Mouse (Mus musculus): Measurements from ENCODE around the gene F11r. TPM values are rescaled to one million over a fixed set of nuclear protein-coding genes. Genes with fewer than 3 reads are reported as not detected.
A peak's percentile ranks its signal among the peaks of the same experiment; 100 is the strongest.
"Not testable (repeated sequence)": the region's sequence is repeated elsewhere in the genome, so short reads cannot be mapped to it uniquely, and the experiment has no call there.

Gene F11r
- polyA plus RNA-seq, 1 experiment from 2014 or later, result 137 TPM

DNA sequence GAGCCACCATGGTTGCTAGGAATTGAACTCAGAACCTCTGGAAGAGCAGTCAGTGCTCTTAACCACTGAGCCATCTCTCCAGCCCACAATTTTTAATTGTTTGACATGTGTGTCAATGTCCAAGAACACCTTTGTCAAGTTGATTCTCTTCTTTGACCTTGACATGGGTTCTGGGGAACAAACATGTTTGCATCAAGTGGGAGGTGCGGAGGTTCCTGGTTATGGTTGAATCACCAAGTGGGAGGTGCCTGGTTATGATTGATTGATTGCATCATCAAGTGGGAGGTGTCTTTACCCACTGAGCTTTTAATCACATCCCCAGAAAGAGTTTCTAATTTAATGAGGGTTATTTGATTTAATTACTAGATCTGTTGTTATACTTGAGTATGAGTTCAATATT, 20.2 kb downstream of the F11r start:
- H3K36me3 ChIP-seq, result peaks cover 31% of the 10 kb centered on the region
- H3K27me3 ChIP-seq, result no peaks in the 10 kb centered on the region
- no peak overlapping the region for H3K4me2 ChIP-seq
- no peak for ATAC-seq (replicated peaks; ENCODE audit: low FRiP score)
- H3K4me1 ChIP-seq, result peaks cover 13% of the 10 kb centered on the region
- no peak overlapping the region for H3K9ac ChIP-seq
- H3K4me3 ChIP-seq (replicated peaks), result no peak overlapping the region
- WGBS, result 92% methylated on average over 1 of the region's 1 CpGs
- H3K9me3 ChIP-seq (replicated peaks), result no peaks in the 10 kb centered on the region
- H3K27ac ChIP-seq, result no peak overlapping the region

DNA sequence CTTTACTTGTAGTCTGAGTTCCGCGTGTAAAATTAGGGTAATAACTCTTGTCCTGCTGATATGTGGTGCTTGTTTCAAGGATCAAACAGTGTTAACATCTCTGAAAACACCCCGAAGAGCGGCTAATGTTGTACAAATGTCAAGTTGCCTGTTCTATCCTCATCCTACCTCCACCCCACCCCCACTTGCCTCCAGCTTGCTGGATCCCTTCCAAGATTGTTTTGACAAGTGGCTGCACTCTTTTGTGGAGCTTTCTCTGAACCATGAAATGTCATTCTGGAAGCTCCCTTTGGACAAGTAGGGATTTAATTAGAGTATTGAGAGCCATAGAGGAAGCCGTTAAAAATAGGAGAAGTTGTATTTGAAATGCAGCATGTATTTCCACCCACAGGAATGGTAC, 22.5 kb downstream of the F11r start:
- H3K27me3 ChIP-seq, result no peaks in the 10 kb centered on the region
- no peak for ATAC-seq (replicated peaks; ENCODE audit: low FRiP score)
- no peak overlapping the region for H3K9ac ChIP-seq
- peaks cover 45% of the 10 kb centered on the region for H3K36me3 ChIP-seq
- H3K4me3 ChIP-seq (replicated peaks), result no peak overlapping the region
- no peaks in the 10 kb centered on the region for H3K9me3 ChIP-seq (replicated peaks)
- peaks cover 13% of the 10 kb centered on the region for H3K4me1 ChIP-seq
- 26% methylated on average over 5 of the region's 5 CpGs for WGBS
- no peak overlapping the region for H3K27ac ChIP-seq
- H3K4me2 ChIP-seq, result no peak overlapping the region

DNA sequence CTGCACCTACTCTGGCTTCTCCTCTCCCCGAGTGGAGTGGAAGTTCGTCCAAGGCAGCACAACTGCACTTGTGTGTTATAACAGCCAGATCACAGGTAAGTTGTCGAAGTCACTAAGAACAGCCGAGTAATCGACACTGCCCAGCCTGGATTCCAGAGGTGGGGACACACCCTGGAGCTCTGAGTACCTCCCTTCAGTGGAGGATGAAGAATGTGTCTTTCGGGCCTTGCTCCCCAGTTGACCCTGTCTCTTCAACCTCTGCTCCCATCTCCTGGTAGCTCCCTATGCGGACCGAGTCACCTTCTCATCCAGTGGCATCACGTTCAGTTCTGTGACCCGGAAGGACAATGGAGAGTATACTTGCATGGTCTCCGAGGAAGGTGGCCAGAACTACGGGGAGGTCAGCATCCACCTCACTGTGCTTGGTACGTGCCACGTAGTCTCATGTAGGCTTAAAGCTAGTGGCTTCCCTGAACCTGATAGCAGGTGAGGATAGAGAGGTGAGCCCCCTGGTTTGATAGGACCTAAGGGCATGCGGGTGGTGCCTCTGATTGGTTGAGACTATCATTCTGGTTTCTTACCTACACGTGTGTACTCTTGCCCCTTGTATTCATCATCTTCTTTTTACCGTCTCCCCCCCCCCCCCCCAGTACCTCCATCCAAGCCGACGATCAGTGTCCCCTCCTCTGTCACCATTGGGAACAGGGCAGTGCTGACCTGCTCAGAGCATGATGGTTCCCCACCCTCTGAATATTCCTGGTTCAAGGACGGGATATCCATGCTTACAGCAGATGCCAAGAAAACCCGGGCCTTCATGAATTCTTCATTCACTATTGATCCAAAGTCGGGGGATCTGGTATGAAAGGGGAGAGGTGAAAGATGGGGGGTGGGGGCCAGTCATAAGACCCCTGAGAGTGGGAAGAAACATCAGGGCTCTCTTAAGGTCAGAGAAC, 23.5 kb downstream of the F11r start:
- peaks cover 13% of the 10 kb centered on the region for H3K4me1 ChIP-seq
- H3K4me2 ChIP-seq, result no peak overlapping the region
- no peaks in the 10 kb centered on the region for H3K9me3 ChIP-seq (replicated peaks)
- ATAC-seq (replicated peaks; ENCODE audit: low FRiP score), result no peak; the same call in 1 of the 2 replicates
- H3K4me3 ChIP-seq (replicated peaks), result no peak overlapping the region
- WGBS, result 88% methylated on average over 22 of the region's 22 CpGs
- H3K36me3 ChIP-seq, result peaks cover 53% of the 10 kb centered on the region
- no peak overlapping the region for H3K9ac ChIP-seq
- H3K27me3 ChIP-seq, result no peaks in the 10 kb centered on the region
- no peak overlapping the region for H3K27ac ChIP-seq

DNA sequence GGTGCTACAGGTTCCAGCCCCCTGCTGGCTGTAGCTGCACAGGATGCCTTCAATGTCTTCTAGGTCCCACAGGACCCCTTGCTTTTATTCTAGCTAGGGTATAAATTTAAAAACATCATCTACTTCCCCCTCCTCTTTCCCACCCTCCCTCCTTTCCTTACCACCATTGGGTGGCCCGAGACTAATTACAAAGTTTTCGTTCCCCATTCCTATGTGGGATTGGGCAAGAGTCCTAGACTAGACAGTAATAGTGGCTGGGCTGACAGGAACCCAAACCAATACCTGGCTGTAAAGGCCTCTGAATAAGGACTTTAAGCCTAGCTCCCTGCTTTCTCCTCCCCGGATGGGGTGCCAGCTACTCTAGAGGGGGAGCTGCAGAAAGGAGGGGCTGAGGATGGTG, 25.8 kb downstream of the F11r start:
- no peaks in the 10 kb centered on the region for H3K9me3 ChIP-seq (replicated peaks)
- ATAC-seq (replicated peaks; ENCODE audit: low FRiP score), result no peak
- H3K9ac ChIP-seq, result no peak overlapping the region
- no peak overlapping the region for H3K27ac ChIP-seq
- no peaks in the 10 kb centered on the region for H3K27me3 ChIP-seq
- peaks cover 54% of the 10 kb centered on the region for H3K36me3 ChIP-seq
- H3K4me3 ChIP-seq (replicated peaks), result no peak overlapping the region
- H3K4me1 ChIP-seq, result peaks cover 13% of the 10 kb centered on the region
- no peak overlapping the region for H3K4me2 ChIP-seq
- 97% methylated on average over 3 of the region's 3 CpGs for WGBS

DNA sequence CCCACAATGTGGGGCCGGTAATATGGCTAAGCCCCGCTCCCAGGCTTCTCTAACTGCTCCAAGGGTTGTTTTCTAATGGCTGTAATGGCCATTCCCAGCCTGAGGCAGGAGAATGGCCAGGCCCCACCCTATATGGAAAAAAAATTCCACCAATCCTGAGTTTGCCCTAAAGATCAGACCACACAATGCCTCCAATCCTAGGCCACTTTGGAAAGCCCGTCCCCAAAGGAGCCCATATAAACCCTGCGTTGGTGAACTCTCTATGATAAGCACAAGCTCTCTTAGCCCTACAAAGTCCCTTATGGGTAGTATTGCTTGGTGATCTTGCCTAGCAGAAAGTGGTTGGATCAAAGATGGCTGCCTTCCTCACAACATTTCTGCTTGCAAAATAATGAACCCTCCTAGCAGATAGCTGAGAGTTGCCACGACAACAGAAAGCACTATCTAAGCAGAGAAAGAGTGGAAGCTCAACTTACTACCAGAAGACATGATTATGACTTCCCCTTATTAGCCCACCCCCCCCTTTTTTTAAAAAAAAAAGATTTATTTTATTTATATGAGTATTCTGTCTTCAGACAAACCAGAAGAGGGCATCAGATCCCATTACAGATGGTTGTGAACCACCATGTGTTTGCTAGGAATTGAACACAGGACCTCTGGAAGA, 28.5 kb downstream of the F11r start:
- Histone ChIP-seq H3K36me3 (peaks cover 46% of the 10 kb centered on the region), H3K27me3 (no peaks in the 10 kb centered on the region), H3K9me3 (replicated peaks) (no peaks in the 10 kb centered on the region), H3K4me3 (replicated peaks) (no peak overlapping the region), H3K4me2 (no peak overlapping the region), H3K27ac (no peak overlapping the region), H3K4me1 (0 out of 2 replicates have a peak, but pooled peaks cover 2% of the 10 kb centered on the region), H3K9ac (no peak overlapping the region)
- ATAC-seq (replicated peaks; ENCODE audit: low FRiP score), result no peak
- 94% methylated on average over 5 of the region's 5 CpGs for WGBS

DNA sequence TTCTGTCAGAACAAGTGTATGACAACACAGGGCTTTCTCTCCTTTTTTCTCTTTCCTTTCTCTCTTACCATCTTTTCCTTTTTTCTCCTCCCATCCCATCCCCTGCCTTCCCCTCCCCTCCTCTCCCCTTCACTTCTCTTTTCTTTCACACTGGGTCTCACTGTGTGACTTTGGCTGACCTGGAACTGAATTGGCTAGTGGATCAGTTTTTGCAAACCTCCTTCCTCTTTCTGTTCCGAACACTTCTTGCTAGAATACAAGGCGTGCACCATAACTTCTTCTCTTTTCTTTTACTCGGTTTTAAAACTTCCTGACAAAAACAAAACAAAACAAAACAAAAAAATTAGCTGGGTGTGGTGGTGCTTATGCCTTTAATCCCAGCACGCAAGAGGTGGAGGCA, 29.2 kb downstream of the F11r start:
- no peak overlapping the region for H3K4me2 ChIP-seq
- no peak for ATAC-seq (replicated peaks; ENCODE audit: low FRiP score)
- no peak overlapping the region for H3K4me3 ChIP-seq (replicated peaks)
- H3K27ac ChIP-seq, result no peak overlapping the region
- H3K4me1 ChIP-seq, result peaks cover 5% of the 10 kb centered on the region; the same call in 1 of the 2 replicates
- 88% methylated on average over 4 of the region's 4 CpGs for WGBS
- H3K9ac ChIP-seq, result no peak overlapping the region
- H3K27me3 ChIP-seq, result no peaks in the 10 kb centered on the region
- peaks cover 40% of the 10 kb centered on the region for H3K36me3 ChIP-seq
- H3K9me3 ChIP-seq (replicated peaks), result no peaks in the 10 kb centered on the region

DNA sequence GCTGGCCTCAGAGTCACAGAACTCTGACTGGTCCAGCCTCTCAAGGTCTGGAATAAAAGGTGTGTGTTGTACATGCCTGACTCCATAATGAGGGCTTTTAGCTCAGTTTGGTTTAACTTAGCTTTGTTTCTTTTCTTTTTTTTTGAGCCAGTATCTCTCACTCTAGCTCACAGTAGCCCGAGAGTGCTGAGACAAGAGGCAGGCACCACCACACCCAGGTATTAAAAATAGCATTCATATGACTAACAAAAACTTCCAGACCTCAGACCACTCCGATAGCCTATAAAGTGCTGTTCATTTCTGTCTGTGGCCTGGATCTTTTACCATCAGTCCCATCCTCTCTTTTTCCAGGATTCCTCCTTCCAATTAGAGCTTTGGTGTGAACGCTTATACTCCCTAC, 32.3 kb downstream of the F11r start:
- H3K4me3 ChIP-seq (replicated peaks), result no peak overlapping the region
- no peak overlapping the region for H3K9ac ChIP-seq
- no peaks in the 10 kb centered on the region for H3K9me3 ChIP-seq (replicated peaks)
- 86% methylated on average over 3 of the region's 3 CpGs for WGBS
- no peaks in the 10 kb centered on the region for H3K27me3 ChIP-seq
- peaks cover 5% of the 10 kb centered on the region; the same call in 1 of the 2 replicates for H3K4me1 ChIP-seq
- H3K27ac ChIP-seq, result no peak overlapping the region
- H3K4me2 ChIP-seq, result no peak overlapping the region
- ATAC-seq (replicated peaks; ENCODE audit: low FRiP score), result no peak
- peaks cover 10% of the 10 kb centered on the region for H3K36me3 ChIP-seq

DNA sequence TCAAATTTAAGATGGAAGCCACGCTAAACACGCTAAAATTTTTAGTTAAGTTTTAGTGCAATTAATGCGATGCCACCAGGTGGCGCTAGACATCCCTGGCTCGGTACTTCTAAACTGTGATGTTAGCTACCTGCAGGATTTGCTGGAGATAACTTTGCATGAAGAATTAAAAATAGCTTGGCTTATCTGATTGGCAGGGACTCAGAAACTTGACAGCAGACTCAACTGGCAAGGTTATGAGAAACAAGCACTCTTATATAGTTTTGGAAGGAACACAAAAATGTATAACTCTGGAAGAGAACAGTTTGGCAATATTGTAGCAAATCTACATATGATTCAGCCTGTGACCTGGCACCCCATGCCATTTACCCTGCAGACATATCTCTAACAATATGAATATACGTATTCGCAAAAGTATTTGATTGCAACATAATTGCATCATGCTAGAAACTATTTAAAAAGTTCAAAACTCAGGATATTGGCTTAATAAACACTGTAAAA, 33.1 kb downstream of the F11r start:
- 38% methylated on average over 7 of the region's 7 CpGs for WGBS
- H3K27me3 ChIP-seq, result no peaks in the 10 kb centered on the region
- H3K4me1 ChIP-seq, result peaks cover 5% of the 10 kb centered on the region; the same call in 1 of the 2 replicates
- no peak overlapping the region for H3K27ac ChIP-seq
- 0 out of 2 replicates have a peak overlapping the region, but pooled peaks have one; percentile 29 for H3K4me2 ChIP-seq
- no peaks in the 10 kb centered on the region for H3K9me3 ChIP-seq (replicated peaks)
- no peak overlapping the region for H3K4me3 ChIP-seq (replicated peaks)
- H3K36me3 ChIP-seq, result peaks cover 5% of the 10 kb centered on the region
- no peak overlapping the region for H3K9ac ChIP-seq
- ATAC-seq (replicated peaks; ENCODE audit: low FRiP score), result 0 out of 2 replicates have a peak, but pooled peaks have one; percentile 22

DNA sequence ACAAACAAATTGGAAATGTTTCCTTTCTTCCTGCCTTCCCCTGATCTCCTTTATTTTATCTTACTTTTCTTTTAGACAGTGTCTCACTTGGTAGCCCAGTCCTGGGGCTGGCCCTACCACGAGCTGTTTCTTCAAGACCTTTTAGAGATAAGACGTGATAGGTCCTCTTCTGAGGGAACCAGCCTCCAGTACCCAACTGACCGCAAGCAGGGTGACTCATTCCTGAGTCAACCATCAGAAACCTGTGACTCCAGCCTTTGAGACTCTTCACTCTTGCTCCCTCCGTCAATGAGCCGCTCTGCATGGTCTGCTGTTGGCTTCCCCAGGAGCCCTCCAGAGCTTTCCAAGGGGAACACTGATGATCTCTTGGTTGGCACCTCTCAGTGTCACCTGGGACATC, 33.6 kb downstream of the F11r start:
- H3K9ac ChIP-seq, result no peak overlapping the region
- H3K4me1 ChIP-seq, result peaks cover 5% of the 10 kb centered on the region; the same call in 1 of the 2 replicates
- no peak overlapping the region for H3K27ac ChIP-seq
- no peaks in the 10 kb centered on the region for H3K27me3 ChIP-seq
- ATAC-seq (replicated peaks; ENCODE audit: low FRiP score), result no peak
- no peak overlapping the region for H3K4me2 ChIP-seq
- WGBS, result 87% methylated on average over 5 of the region's 5 CpGs
- no peak overlapping the region for H3K4me3 ChIP-seq (replicated peaks)
- peaks cover under 1% of the 10 kb centered on the region; the same call in 1 of the 2 replicates for H3K36me3 ChIP-seq
- no peaks in the 10 kb centered on the region for H3K9me3 ChIP-seq (replicated peaks)

DNA sequence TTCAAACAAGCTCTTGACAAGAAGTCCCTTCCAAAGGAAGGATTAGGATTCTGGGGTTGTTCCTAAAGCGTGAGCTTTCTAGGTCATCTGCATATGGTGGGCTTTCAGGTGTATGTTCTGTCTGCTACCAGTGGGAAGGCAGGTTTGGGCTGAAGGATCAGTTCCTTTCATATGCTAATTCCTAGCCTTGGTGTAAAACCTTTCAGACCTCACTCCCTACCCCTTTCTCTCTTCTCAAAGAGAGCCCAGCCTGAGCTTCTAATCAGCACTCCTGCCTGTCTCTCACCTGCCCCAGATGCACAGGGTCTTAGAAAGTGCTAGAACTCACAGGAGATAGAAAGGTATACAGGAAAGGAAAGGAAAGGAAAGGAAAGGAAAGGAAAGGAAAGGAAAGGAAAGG, 34.1 kb downstream of the F11r start:
- Histone ChIP-seq H3K4me3 (replicated peaks) (no peak overlapping the region), H3K36me3 (no peaks in the 10 kb centered on the region), H3K4me2 (no peak overlapping the region), H3K9me3 (replicated peaks) (no peaks in the 10 kb centered on the region), H3K27me3 (no peaks in the 10 kb centered on the region), H3K27ac (no peak overlapping the region), H3K4me1 (peaks cover 5% of the 10 kb centered on the region; the same call in 1 of the 2 replicates), H3K9ac (no peak overlapping the region)
- 75% methylated on average over 1 of the region's 1 CpGs for WGBS
- no peak for ATAC-seq (replicated peaks; ENCODE audit: low FRiP score)

DNA sequence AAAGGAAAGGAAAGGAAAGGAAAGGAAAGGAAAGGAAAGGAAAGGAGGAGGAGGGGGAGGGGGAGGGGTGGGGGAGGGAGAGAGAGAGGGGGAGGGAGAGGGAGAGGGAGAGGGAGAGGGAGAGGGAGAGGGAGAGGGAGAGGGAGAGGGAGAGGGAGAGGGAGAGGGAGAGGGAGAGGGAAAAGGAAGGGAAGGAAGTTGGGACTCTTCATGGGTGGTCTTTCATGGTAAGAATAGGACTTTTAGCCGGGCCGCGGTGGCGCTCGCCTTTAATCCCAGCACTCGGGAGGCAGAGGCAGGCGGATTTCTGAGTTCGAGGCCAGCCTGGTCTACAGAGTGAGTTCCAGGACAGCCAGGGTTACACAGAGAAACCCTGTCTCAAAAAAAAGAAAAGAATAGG, 34.6 kb downstream of the F11r start:
- not testable (repeated sequence) for H3K4me2 ChIP-seq; H3K9me3 ChIP-seq (replicated peaks); ATAC-seq (replicated peaks; ENCODE audit: low FRiP score); H3K27me3 ChIP-seq; H3K9ac ChIP-seq; H3K4me1 ChIP-seq; H3K36me3 ChIP-seq; H3K4me3 ChIP-seq (replicated peaks); H3K27ac ChIP-seq
- WGBS, result 92% methylated on average over 8 of the region's 8 CpGs

DNA sequence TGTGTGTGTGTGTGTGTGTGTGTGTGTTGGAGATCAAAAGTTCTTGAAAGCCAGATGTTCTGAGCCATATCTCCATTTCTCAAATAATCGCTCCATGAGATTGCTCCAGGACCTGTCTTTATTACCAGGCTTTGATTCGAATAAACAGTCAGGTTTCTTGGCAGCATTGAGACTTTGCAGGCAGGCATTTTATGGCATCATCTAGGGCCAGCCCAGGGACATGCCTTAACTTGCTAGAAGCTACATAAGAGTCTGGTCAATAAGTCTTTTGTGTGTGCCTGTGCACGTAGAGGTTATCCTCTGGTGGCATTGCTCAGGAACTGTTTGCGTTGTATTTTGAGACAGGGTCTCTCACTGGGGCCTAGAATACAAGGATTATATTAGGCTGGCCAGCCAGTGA, 36.2 kb downstream of the F11r start:
- no peak for ATAC-seq (replicated peaks; ENCODE audit: low FRiP score)
- H3K27ac ChIP-seq, result no peak overlapping the region
- no peaks in the 10 kb centered on the region for H3K27me3 ChIP-seq
- H3K4me1 ChIP-seq, result peaks cover 11% of the 10 kb centered on the region; the same call in 1 of the 2 replicates
- H3K4me3 ChIP-seq (replicated peaks), result no peak overlapping the region
- no peaks in the 10 kb centered on the region for H3K36me3 ChIP-seq
- no peak overlapping the region for H3K9ac ChIP-seq
- 80% methylated on average over 4 of the region's 4 CpGs for WGBS
- no peak overlapping the region for H3K4me2 ChIP-seq
- no peaks in the 10 kb centered on the region for H3K9me3 ChIP-seq (replicated peaks)
